In genomic region chr13:44468963-44469674, GRCm38 (mm10) we compare ENCODE assay signal across 13 mouse cellular contexts.
DNase-seq lines count a peak whose midpoint lies in the region; ATAC-seq and TF ChIP-seq lines count a peak whose summit lies in the region.
"Had no signal": no experiment of that assay in that cellular context is flagged by ENCODE, and none has a peak within 500 bp of the region (broad histone marks: within the 10 kb centered on the region; RNA-seq: fewer than 3 reads in every experiment).

No protein-coding gene starts in this region.

- peaks cover 14% of the 10 kb centered on the region for H3K4me1 ChIP-seq in heart, embryonic 12.5 days (replicated peaks)
- H3K4me1 ChIP-seq in E14TG2a.4 (replicated peaks; ENCODE audit: low read depth, low read length): peaks cover 5% of the 10 kb centered on the region
- H3K4me1 ChIP-seq in embryonic facial prominence, embryonic 15.5 days: peaks cover 13% of the 10 kb centered on the region
- H3K4me1 ChIP-seq in limb, embryonic 12.5 days (replicated peaks): peaks cover 14% of the 10 kb centered on the region

- peak; percentile 62 for DNase-seq in heart, adult 8-10 months (ENCODE audit: low spot score)
- no peak for DNase-seq in embryo, embryonic 10 days (ENCODE audit: low spot score)
- DNase-seq in thymus, adult 18-20 months: no peak
- DNase-seq in spleen, postnatal 10 days (ENCODE audit: low spot score in 2 of 2): no peak
- DNase-seq: cerebellum, postnatal 36 days; layer of hippocampus, postnatal 36 days had no signal

- no peaks in the 10 kb centered on the region for H3K36me3 ChIP-seq in heart, embryonic 12.5 days
- H3K36me3 ChIP-seq in E14TG2a.4 (ENCODE audit: insufficient read depth, low read length): no peaks in the 10 kb centered on the region
- H3K36me3 ChIP-seq in embryonic facial prominence, embryonic 15.5 days: no peaks in the 10 kb centered on the region
- no peaks in the 10 kb centered on the region for H3K36me3 ChIP-seq in limb, embryonic 12.5 days

- H3K4me3 ChIP-seq in heart, embryonic 12.5 days: no peak overlapping the region
- H3K4me3 ChIP-seq in E14TG2a.4 (replicated peaks; ENCODE audit: low read length): peak overlapping the region; percentile 20; the same call in 1 of the 2 replicates
- no peak overlapping the region for H3K4me3 ChIP-seq in embryonic facial prominence, embryonic 15.5 days (replicated peaks)
- H3K4me3 ChIP-seq in limb, embryonic 12.5 days (replicated peaks): no peak overlapping the region

- H3K27me3 ChIP-seq in heart, embryonic 12.5 days (replicated peaks): no peaks in the 10 kb centered on the region
- H3K27me3 ChIP-seq in E14TG2a.4 (ENCODE audit: insufficient read depth, low read length): peaks cover 23% of the 10 kb centered on the region
- H3K27me3 ChIP-seq in embryonic facial prominence, embryonic 15.5 days: no peaks in the 10 kb centered on the region
- H3K27me3 ChIP-seq in limb, embryonic 12.5 days: no peaks in the 10 kb centered on the region

- no peak overlapping the region for H3K9ac ChIP-seq in heart, embryonic 12.5 days
- no peak overlapping the region for H3K9ac ChIP-seq in embryonic facial prominence, embryonic 15.5 days
- no peak overlapping the region for H3K9ac ChIP-seq in limb, embryonic 12.5 days (replicated peaks)

- no peaks in the 10 kb centered on the region for H3K9me3 ChIP-seq in heart, embryonic 12.5 days (replicated peaks)
- peaks cover 8% of the 10 kb centered on the region for H3K9me3 ChIP-seq in E14TG2a.4 (ENCODE audit: low read length)
- H3K9me3 ChIP-seq in embryonic facial prominence, embryonic 15.5 days (replicated peaks): no peaks in the 10 kb centered on the region
- no peaks in the 10 kb centered on the region for H3K9me3 ChIP-seq in limb, embryonic 12.5 days

- WGBS in heart, embryonic 12.5 days: 81% methylated on average over 14 of the region's 14 CpGs
- WGBS in embryonic facial prominence, embryonic 15.5 days: 56% methylated on average over 14 of the region's 14 CpGs
- WGBS in limb, embryonic 12.5 days: 70% methylated on average over 14 of the region's 14 CpGs

- ATAC-seq in heart, embryonic 12.5 days (ENCODE audit: insufficient number of reproducible peaks, low FRiP score): no peak
- no peak; the same call in 1 of the 2 replicates for ATAC-seq in embryonic facial prominence, embryonic 15.5 days (ENCODE audit: insufficient number of reproducible peaks, low FRiP score, low TSS enrichment, low read depth)
- ATAC-seq in limb, embryonic 12.5 days (ENCODE audit: insufficient number of reproducible peaks, insufficient read depth, low FRiP score, low TSS enrichment, low read depth): no peak
- ATAC-seq: CD4-positive, CD25-positive, alpha-beta regulatory T cell, adult 4 months; hindbrain, postnatal 0 days had no signal

- no peak overlapping the region for H3K27ac ChIP-seq in heart, embryonic 12.5 days (ENCODE audit: poor library complexity, severe bottlenecking)
- peak overlapping the region; percentile 55; the same call in 1 of the 2 replicates for H3K27ac ChIP-seq in embryonic facial prominence, embryonic 15.5 days (replicated peaks)
- peak overlapping the region; percentile 41; the same call in 1 of the 2 replicates for H3K27ac ChIP-seq in limb, embryonic 12.5 days
- H3K27ac ChIP-seq: hindbrain, postnatal 0 days had no signal

- H3K4me2 ChIP-seq in heart, embryonic 12.5 days: no peak overlapping the region
- no peak overlapping the region for H3K4me2 ChIP-seq in embryonic facial prominence, embryonic 15.5 days (replicated peaks)
- no peak overlapping the region for H3K4me2 ChIP-seq in limb, embryonic 12.5 days
- H3K4me2 ChIP-seq: midbrain, embryonic 11.5 days had no signal

- TF ChIP-seq CTCF in E14TG2a.4 (conservative IDR thresholded peaks at IDR 0.05; ENCODE audit: low read length): no peak
